Mouse (Mus musculus): ENCODE data around the gene Cog5. TPM values are rescaled to one million over a fixed set of nuclear protein-coding genes. Genes with fewer than 3 reads are reported as not detected.

Gene Cog5
- polyA plus RNA-seq, 1 experiment from 2014 or later = 7.6 TPM

DNA sequence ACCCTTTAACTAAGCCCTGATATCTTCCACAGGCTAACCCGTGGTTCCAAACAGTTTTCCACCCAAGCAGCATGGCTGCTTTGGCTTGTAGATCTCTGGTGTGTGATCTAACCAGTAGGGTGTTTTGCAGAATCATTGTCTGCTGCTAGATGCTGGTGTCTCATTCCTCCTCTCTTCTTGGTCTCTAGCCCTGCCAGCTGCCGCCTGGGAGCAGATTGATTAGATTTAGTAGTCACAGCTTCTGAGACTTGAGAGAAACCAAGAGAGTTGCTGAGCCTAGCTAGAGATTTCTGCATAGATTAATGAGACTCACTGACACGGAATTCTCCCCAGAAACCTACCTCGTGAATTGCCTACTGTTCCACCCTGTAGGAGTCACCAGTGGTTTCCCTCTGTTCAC is 230.4 kb downstream of the Cog5 start:
- Histone ChIP-seq H3K9ac (ENCODE audit: low read depth, low read length) (no peak overlapping the region), H3K4me1 (ENCODE audit: control insufficient read depth, low read depth, low read length) (no peaks in the 10 kb centered on the region), H3K27ac (ENCODE audit: low read length) (no peak overlapping the region), H3K4me2 (ENCODE audit: low read depth, low read length) (no peak overlapping the region), H3K36me3 (ENCODE audit: control insufficient read depth, insufficient read depth) (no peaks in the 10 kb centered on the region), H3K27me3 (ENCODE audit: control insufficient read depth, insufficient read depth, low read depth, low read length) (no peaks in the 10 kb centered on the region), H3K9me3 (replicated peaks; ENCODE audit: control insufficient read depth, low read length) (no peaks in the 10 kb centered on the region), H3K4me3 (ENCODE audit: low read depth, low read length) (no peak overlapping the region)
- no peak for ATAC-seq (ENCODE audit: low read depth)
- WGBS (ENCODE audit: insufficient replicate concordance) = 64% methylated on average over 4 of the region's 4 CpGs

DNA sequence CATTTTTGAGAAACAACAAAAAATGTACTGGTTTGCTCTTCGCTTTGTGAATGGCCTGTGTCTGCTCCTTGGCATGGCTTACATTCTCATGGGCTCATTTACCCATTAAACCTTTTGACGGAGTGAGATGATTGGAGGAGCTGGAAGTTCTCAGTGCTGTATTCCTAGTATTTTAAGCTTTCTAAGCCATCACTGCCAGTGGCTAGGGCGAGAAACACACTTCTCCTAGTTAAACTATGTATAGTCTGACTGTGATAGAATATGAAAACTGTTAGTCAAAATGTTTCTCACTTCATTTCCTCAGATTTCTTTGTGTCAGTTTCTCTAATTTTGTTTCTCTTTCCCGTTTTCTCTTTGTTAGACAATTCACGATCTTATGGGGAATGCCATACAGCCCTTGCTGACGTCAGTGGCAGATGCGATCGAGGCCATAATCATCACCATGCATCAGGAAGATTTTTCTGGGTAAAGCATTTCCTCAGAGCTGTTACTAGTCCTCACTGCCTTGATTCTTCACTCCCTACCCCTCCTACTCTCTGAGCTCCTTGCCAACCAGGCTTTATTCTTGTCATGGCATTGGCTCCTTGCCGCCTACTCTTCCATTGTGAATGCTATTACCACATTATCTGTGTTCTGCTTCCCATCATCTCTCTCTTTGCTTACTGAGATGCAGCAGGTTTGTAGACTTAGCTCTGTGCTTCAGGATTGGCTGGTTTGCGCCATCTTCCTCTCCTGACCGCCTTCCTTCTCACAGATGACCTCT is 231.4 kb downstream of the Cog5 start:
- H3K4me3 ChIP-seq (ENCODE audit: low read depth, low read length) = no peak overlapping the region
- no peaks in the 10 kb centered on the region for H3K36me3 ChIP-seq (ENCODE audit: control insufficient read depth, insufficient read depth)
- H3K27ac ChIP-seq (ENCODE audit: low read length) = no peak overlapping the region
- no peaks in the 10 kb centered on the region for H3K4me1 ChIP-seq (ENCODE audit: control insufficient read depth, low read depth, low read length)
- H3K27me3 ChIP-seq (ENCODE audit: control insufficient read depth, insufficient read depth, low read depth, low read length) = no peaks in the 10 kb centered on the region
- ATAC-seq (ENCODE audit: low read depth) = no peak
- 81% methylated on average over 11 of the region's 11 CpGs for WGBS (ENCODE audit: insufficient replicate concordance)
- H3K9me3 ChIP-seq (replicated peaks; ENCODE audit: control insufficient read depth, low read length) = no peaks in the 10 kb centered on the region
- no peak overlapping the region for H3K9ac ChIP-seq (ENCODE audit: low read depth, low read length)
- no peak overlapping the region for H3K4me2 ChIP-seq (ENCODE audit: low read depth, low read length)

DNA sequence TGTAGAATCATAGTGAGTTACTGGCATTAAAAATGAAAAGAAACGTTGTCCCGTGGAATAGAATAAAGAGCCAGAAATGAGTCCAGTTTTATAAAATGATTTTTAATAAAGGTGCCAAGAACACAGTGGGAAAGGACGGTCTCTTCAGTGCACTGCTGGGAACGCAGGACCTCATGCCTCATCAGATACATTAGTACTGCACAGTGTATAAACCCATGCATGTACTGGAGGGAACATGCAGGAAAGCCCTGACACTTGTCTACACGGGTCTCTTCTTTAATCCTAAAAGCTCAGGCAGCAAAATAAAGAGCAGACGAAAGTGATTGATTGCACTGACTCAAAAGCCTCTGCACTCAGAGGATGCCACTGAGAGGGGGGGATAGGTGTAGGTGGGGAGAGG is 236.0 kb downstream of the Cog5 start:
- H3K36me3 ChIP-seq (ENCODE audit: control insufficient read depth, insufficient read depth) = no peaks in the 10 kb centered on the region
- 72% methylated on average over 6 of the region's 6 CpGs for WGBS (ENCODE audit: insufficient replicate concordance)
- no peak for ATAC-seq (ENCODE audit: low read depth)
- no peaks in the 10 kb centered on the region for H3K4me1 ChIP-seq (ENCODE audit: control insufficient read depth, low read depth, low read length)
- H3K4me2 ChIP-seq (ENCODE audit: low read depth, low read length) = no peak overlapping the region
- no peak overlapping the region for H3K9ac ChIP-seq (ENCODE audit: low read depth, low read length)
- no peak overlapping the region for H3K27ac ChIP-seq (ENCODE audit: low read length)
- no peaks in the 10 kb centered on the region for H3K9me3 ChIP-seq (replicated peaks; ENCODE audit: control insufficient read depth, low read length)
- H3K4me3 ChIP-seq (ENCODE audit: low read depth, low read length) = no peak overlapping the region
- no peaks in the 10 kb centered on the region for H3K27me3 ChIP-seq (ENCODE audit: control insufficient read depth, insufficient read depth, low read depth, low read length)

DNA sequence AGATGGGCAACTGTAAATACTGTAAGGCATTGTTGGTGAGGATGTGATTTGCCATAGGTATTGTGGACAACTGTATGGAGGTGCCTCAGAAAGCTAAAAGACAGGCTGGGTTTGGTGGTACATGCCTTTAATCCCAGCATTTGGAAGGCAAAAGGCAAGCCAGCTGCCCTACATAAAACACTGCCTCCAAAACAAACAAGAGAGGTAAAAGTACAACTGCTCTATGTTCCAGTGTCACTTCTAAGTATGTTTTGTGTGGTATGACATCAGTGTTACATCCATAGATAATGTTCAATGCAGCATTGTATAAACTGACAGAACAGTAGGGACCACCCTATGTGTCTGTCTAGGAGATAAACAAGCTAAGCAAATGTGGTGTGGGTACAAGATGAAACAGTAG is 237.4 kb downstream of the Cog5 start:
- Histone ChIP-seq H3K36me3 (ENCODE audit: control insufficient read depth, insufficient read depth) (no peaks in the 10 kb centered on the region), H3K9ac (ENCODE audit: low read depth, low read length) (no peak overlapping the region)
- no peak for ATAC-seq (ENCODE audit: low read depth)

DNA sequence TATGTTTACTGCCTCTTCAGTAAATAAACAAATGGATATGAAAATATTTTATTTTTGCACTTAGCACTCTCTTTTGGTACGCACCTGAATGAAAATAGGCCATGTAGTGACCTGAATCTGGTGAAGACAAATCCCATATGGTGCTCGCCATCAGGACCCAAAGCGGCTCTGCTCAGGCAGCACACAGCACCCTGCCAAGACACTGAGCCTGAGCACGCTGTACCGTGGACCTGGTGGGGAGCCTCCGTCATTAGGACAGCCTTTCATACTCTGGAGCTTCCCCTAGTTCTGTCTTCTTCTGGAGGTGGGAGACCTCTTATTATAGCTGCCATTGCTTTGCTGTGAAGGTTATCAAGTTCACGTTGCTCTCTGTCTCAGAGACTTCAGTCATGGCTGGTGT is 238.1 kb downstream of the Cog5 start:
- no peak for ATAC-seq (ENCODE audit: low read depth)
- no peak overlapping the region for H3K9ac ChIP-seq (ENCODE audit: low read depth, low read length)
- H3K9me3 ChIP-seq (replicated peaks; ENCODE audit: control insufficient read depth, low read length) = no peaks in the 10 kb centered on the region
- no peaks in the 10 kb centered on the region for H3K4me1 ChIP-seq (ENCODE audit: control insufficient read depth, low read depth, low read length)
- H3K4me2 ChIP-seq (ENCODE audit: low read depth, low read length) = no peak overlapping the region
- H3K36me3 ChIP-seq (ENCODE audit: control insufficient read depth, insufficient read depth) = no peaks in the 10 kb centered on the region
- H3K27me3 ChIP-seq (ENCODE audit: control insufficient read depth, insufficient read depth, low read depth, low read length) = no peaks in the 10 kb centered on the region
- H3K4me3 ChIP-seq (ENCODE audit: low read depth, low read length) = no peak overlapping the region
- no peak overlapping the region for H3K27ac ChIP-seq (ENCODE audit: low read length)
- 81% methylated on average over 7 of the region's 7 CpGs for WGBS (ENCODE audit: insufficient replicate concordance)

More for the DNA sequence above, 237.4 kb downstream of the Cog5 start:
- no peak overlapping the region for H3K4me2 ChIP-seq (ENCODE audit: low read depth, low read length)
- no peak overlapping the region for H3K4me3 ChIP-seq (ENCODE audit: low read depth, low read length)
- H3K27me3 ChIP-seq (ENCODE audit: control insufficient read depth, insufficient read depth, low read depth, low read length) = no peaks in the 10 kb centered on the region
- H3K9me3 ChIP-seq (replicated peaks; ENCODE audit: control insufficient read depth, low read length) = no peaks in the 10 kb centered on the region
- H3K27ac ChIP-seq (ENCODE audit: low read length) = no peak overlapping the region
- no peaks in the 10 kb centered on the region for H3K4me1 ChIP-seq (ENCODE audit: control insufficient read depth, low read depth, low read length)

DNA sequence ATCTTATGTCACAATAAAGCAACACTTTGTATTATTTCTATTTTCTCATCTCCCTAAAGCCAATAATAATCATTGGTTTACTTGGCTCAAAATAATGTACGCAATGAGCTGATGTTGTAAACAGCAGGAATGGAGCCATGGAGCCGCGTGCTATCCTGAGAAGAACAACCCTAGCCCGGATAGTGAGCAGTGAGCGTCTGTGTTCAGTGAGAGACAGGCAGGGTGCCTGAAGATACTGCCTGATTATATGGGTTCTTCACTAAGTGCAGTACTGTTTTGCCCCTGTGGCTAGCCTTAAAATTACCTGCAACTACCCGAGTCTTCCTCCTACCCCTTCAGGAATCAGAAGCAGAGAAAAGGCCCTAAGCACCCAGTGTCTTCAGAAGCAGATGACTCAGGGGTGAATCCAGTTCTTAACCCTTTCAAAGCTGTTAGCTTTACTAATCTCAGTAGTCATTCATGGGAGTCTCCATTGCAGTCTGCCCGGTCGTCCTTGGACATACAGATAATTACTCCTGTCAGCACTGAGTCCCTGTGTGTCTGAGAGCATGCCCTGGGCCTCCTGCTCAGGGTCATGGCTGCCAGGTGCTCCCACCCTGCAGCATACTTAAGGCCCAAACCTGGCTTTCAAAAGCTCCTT is 240.5 kb downstream of the Cog5 start:
- Histone ChIP-seq H3K9me3 (replicated peaks; ENCODE audit: control insufficient read depth, low read length) (no peaks in the 10 kb centered on the region), H3K36me3 (ENCODE audit: control insufficient read depth, insufficient read depth) (no peaks in the 10 kb centered on the region), H3K4me3 (ENCODE audit: low read depth, low read length) (no peak overlapping the region), H3K4me2 (ENCODE audit: low read depth, low read length) (no peak overlapping the region), H3K9ac (ENCODE audit: low read depth, low read length) (no peak overlapping the region), H3K27ac (ENCODE audit: low read length) (no peak overlapping the region), H3K4me1 (ENCODE audit: control insufficient read depth, low read depth, low read length) (no peaks in the 10 kb centered on the region), H3K27me3 (ENCODE audit: control insufficient read depth, insufficient read depth, low read depth, low read length) (no peaks in the 10 kb centered on the region)
- 76% methylated on average over 8 of the region's 8 CpGs for WGBS (ENCODE audit: insufficient replicate concordance)
- no peak for ATAC-seq (ENCODE audit: low read depth)

DNA sequence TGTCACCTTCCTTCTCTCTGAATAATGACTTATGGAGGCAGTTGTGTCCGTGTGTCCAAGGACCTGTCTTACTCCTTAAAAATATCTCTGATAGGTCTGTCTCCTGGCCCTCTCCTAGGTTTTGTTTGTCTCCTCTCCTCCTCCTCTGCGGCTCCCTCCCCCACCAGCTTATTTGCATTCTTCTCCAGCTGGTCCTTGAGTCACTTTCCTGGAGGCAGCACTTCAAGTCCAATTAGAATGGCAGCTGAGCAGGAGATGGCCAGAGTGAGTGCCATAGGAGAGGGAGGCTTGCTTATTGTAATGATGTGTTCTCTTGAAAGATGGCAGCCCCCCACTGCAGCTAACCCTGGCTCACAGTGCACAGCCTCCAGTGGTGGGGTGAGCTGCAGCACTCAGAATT is 241.2 kb downstream of the Cog5 start:
- Histone ChIP-seq H3K4me1 (ENCODE audit: control insufficient read depth, low read depth, low read length) (no peaks in the 10 kb centered on the region), H3K36me3 (ENCODE audit: control insufficient read depth, insufficient read depth) (no peaks in the 10 kb centered on the region), H3K4me2 (ENCODE audit: low read depth, low read length) (no peak overlapping the region), H3K9ac (ENCODE audit: low read depth, low read length) (no peak overlapping the region), H3K27me3 (ENCODE audit: control insufficient read depth, insufficient read depth, low read depth, low read length) (no peaks in the 10 kb centered on the region), H3K9me3 (replicated peaks; ENCODE audit: control insufficient read depth, low read length) (no peaks in the 10 kb centered on the region), H3K4me3 (ENCODE audit: low read depth, low read length) (no peak overlapping the region), H3K27ac (ENCODE audit: low read length) (no peak overlapping the region)
- WGBS (ENCODE audit: insufficient replicate concordance) = 69% methylated on average over 2 of the region's 2 CpGs
- ATAC-seq (ENCODE audit: low read depth) = no peak

DNA sequence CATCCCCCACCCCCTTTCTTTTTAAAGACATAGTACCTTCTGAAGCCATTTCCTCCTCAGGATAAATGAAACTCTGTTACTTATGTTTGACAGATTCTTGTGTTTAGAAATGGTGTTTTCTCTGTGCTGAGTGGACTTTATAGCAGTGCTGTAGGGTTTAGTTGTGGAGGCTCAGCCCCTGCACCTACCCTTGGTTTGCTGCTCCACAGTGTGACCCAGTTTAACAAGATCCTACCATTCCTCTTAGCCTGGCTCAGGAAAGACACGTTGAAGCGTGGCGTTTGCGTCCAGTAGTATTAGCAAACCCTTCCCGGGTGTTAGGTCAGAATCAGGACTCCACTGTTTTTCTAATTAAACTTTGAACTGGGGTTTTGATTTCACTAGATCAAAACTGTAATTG is 241.6 kb downstream of the Cog5 start:
- no peak overlapping the region for H3K27ac ChIP-seq (ENCODE audit: low read length)
- 68% methylated on average over 5 of the region's 5 CpGs for WGBS (ENCODE audit: insufficient replicate concordance)
- H3K36me3 ChIP-seq (ENCODE audit: control insufficient read depth, insufficient read depth) = no peaks in the 10 kb centered on the region
- H3K4me3 ChIP-seq (ENCODE audit: low read depth, low read length) = no peak overlapping the region
- H3K9me3 ChIP-seq (replicated peaks; ENCODE audit: control insufficient read depth, low read length) = no peaks in the 10 kb centered on the region
- no peak for ATAC-seq (ENCODE audit: low read depth)
- no peak overlapping the region for H3K9ac ChIP-seq (ENCODE audit: low read depth, low read length)
- H3K27me3 ChIP-seq (ENCODE audit: control insufficient read depth, insufficient read depth, low read depth, low read length) = no peaks in the 10 kb centered on the region
- H3K4me1 ChIP-seq (ENCODE audit: control insufficient read depth, low read depth, low read length) = no peaks in the 10 kb centered on the region
- no peak overlapping the region for H3K4me2 ChIP-seq (ENCODE audit: low read depth, low read length)

DNA sequence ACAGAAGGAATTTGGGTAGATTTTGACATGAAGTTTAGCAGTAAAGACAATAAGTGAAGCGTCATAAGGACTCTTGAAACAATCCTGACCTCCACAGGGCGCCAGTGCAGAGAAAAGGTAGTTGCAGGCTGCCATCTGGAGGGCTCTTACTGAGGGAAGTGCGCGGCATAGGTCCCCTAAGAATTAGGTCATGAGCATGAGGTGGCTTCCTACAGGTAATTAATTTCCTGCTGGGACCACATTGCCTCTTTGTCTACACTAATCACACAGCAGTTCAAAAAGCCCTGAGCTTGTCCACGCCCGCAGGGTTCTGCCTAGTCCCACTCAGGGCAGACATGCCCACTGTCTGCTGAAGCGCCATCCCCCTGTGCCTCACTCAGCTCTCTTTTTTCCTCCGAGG is 242.3 kb downstream of the Cog5 start:
- Histone ChIP-seq H3K27me3 (ENCODE audit: control insufficient read depth, insufficient read depth, low read depth, low read length) (no peaks in the 10 kb centered on the region), H3K4me1 (ENCODE audit: control insufficient read depth, low read depth, low read length) (no peaks in the 10 kb centered on the region), H3K9me3 (replicated peaks; ENCODE audit: control insufficient read depth, low read length) (no peaks in the 10 kb centered on the region), H3K4me3 (ENCODE audit: low read depth, low read length) (no peak overlapping the region), H3K9ac (ENCODE audit: low read depth, low read length) (no peak overlapping the region), H3K27ac (ENCODE audit: low read length) (no peak overlapping the region), H3K36me3 (ENCODE audit: control insufficient read depth, insufficient read depth) (no peaks in the 10 kb centered on the region), H3K4me2 (ENCODE audit: low read depth, low read length) (no peak overlapping the region)
- 79% methylated on average over 8 of the region's 8 CpGs for WGBS (ENCODE audit: insufficient replicate concordance)
- no peak for ATAC-seq (ENCODE audit: low read depth)
